Mouse (Mus musculus) mouse trophoblast stem cell (cell line): ENCODE measurements around the gene Tcl1b3.
"Not testable (repeated sequence)": the region's sequence is repeated elsewhere in the genome, so short reads cannot be mapped to it uniquely, and the experiment has no call there.

ENCODE experiments used
- in situ Hi-C, 2 experiments: fragments of 300-500 bp; cut with MseI, MboI; formaldehyde crosslinking; loops; 2 replicates in 1 of 2; 3 replicates in 1 of 2; pipeline ENCODE4 v1.15.1; 2025

The Tcl1b3 gene

DNA sequence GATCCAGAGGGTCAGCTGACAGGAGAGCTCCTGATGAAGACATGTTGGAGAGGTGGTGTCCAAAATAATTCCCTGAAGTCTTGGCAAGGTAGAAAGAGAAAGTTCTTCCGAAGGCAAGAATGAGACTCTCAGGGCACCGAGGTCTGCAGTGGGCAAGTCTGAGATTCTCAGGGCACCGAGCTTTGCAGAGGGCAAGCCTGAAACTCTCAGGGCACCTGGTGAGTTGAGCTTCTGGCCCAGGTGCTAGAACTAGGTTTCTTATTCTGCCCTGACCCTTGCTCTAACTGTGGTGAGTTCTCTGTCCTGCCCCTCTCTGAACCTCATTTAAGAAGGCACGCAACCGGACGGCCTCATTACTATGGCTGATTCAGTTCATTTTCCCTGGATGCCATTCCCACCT is at the start of gene Tcl1b3:
Tcl1b3 (plus strand) TSS at position 301 of the 400 bp plus-strand sequence.
- in situ Hi-C loops: not testable (repeated sequence)

DNA sequence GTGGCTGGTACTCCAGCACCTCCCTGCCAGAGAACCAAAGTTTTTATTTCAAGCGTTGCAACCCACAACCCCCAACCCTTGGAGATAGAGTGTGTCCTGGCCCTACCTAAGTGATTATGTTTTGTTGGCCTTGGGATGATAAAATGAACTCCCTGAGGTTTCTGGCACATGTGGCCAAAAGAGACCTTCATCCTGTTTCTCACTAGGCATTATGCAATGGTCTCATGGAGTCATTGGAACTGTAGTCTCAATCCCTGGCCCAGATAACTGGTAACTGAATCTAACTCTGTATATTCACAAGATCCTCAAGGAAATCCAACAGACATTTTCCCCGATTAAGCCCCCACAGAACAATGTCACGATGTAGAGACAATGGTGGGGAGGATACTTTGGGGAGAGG is 47.7 kb upstream of the Tcl1b3 start:
- in situ Hi-C loops: no loop called here

DNA sequence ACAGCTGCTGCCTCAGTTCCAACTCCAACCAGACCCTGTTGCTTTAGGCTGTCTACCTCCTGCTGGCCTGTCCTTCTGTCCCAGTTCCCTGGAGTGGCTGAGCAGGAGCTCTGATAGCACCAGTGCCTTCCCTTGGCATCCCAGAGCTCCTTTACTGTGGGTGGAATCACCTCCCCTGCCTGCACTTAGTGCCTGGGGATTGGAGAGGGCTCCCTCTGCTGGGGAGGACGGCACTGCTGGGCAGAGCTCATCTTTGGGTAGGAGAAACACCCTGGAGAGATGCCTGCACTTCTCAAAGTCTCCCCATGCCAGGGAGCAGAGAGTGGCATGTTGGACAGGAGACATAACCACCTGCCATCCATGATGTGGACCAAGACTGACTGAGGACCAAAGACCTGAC is 45.9 kb upstream of the Tcl1b3 start:
- in situ Hi-C loops: not testable (repeated sequence)

DNA sequence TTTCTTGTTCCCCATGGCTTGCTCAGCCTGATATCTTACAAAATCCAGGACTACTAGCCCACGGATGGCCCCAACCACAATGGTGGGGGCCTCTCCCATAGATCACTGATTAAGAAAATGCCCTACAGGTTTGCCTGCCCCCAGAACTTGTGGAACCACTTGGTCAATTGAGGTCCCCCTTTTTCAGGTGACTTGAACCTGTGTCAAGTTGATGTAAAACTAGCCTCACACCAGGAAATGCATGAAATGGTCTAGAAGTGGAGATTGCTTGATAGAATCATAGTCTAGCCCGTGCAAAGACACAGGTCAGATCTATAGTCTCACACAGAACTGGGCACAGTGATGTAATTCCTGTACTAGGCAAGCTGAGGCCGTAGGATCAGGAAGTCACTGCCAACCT is 45.1 kb upstream of the Tcl1b3 start, which contains the start of gene Tcl1b2:
Tcl1b2 (plus strand) TSS at position 301 of the 400 bp plus-strand sequence.
- in situ Hi-C loops: no loop called here

DNA sequence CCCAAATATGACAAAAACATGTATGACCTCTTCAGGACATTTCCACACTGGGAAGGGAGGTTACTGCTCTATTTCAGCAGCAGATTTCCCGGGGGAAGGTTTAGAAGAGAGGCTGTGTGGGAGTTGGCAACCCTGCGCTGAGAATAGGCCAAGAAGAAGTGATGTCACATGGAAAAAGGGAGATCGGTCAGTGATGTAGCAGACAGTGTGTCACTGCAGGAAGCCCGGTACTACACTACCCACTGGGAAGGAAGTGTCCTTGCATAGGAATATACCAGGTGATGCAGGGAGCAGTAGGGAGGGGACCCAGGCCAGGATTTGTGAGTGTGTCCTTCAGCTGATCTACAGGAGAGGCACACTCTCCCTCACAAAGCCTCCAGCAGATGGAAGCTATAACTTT is 35.6 kb upstream of the Tcl1b3 start:
- in situ Hi-C loops: not testable (repeated sequence)

DNA sequence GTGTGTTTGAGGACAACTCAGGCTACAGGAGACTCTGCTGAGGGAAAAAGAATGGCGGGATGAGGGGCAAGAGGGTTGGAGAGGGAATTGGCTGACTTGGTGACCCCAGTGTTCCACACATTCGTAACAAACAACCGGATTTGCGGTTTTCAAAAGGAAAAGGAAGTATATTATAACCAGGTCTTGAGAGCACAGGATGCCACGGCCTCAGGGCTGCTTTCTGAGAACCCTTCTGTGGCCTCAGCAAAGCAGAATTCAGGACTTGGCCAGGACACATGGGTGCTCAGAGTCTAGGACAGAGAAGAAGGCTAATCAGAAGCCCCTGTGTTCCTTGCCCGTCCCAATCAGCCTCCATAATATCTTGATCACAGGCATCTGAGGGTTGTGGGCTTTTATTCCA is 32.0 kb upstream of the Tcl1b3 start:
- in situ Hi-C loops: no loop called here

DNA sequence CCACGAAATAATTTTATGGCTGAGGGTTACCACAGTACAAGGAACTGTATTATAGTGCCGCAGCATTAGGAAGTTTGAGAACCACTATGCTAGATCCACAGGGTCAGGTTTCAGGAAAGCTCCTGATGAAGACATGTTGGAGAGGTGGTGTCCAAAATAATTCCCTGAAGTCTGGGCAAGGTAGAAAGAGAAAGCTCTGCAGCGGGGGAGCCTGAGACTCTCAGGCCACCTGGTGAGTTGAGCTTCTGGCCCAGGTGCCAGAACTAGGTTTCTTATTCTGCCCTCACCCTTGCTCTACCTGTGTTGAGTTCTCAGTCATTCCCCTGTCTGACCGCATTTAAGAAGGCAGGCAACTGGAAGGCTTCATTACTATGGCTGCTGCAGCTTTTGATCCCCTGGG is 31.5 kb upstream of the Tcl1b3 start, which contains the start of gene Tcl1b1:
Tcl1b1 (plus strand) TSS at position 301 of the 400 bp plus-strand sequence.
- in situ Hi-C loops: no loop called here

DNA sequence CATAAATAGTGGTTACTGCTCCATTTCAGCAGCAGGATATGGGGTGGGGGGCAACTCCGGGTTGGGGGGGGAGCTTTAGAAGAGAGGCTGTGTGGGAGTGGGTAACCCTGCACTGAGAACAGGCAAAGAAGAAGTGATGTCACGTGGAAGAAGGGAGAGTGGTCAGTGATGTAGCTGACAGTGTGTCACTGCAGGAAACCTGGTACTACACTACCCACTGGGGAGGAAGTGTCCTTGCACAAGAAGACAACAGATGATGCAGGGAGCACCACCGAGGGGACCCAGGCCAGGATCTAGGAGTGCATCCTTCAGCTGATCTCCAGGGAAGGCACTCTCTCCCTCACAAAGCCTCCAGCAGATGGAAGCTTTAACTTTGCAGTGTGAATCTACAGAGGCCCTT is 24.1 kb upstream of the Tcl1b3 start:
- in situ Hi-C loops: no loop called here

DNA sequence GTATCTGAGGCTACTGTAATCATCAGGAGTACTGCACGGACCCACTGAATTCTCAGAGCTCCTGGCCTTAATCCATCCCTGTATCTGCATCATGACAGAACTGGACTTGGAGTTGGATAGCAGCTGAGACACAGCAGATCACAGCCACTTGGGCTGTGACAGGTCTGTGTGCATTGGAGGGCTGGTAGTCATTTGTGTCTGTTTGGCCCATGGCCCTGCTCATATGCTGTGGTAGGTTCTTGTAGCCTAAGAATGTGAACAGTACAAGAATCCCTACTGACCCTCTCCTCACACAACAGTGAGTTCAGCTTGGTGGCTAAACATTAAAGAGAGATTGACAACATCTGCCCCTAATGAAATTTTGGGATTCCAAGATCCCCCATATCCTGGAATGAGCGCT is 17.5 kb upstream of the Tcl1b3 start:
- in situ Hi-C loops: no loop called here

DNA sequence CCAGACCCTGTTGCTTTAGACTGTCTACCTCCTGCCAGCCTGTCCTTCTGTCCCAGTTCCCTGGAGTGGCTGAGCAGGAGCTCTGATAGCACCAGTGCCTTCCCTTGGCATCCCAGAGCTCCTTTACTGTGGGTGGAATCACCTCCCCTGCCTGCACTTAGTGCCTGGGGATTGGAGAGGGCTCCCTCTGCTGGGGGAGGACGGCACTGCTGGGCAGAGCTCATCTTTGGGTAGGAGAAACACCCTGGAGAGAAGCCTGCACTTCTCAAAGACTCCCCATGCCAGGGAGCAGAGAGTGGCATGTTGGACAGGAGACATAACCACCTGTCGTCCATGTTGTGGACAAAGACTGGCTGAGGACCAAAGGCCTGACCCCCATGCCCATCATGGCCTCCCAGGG is 16.5 kb upstream of the Tcl1b3 start:
- in situ Hi-C loops: not testable (repeated sequence)

DNA sequence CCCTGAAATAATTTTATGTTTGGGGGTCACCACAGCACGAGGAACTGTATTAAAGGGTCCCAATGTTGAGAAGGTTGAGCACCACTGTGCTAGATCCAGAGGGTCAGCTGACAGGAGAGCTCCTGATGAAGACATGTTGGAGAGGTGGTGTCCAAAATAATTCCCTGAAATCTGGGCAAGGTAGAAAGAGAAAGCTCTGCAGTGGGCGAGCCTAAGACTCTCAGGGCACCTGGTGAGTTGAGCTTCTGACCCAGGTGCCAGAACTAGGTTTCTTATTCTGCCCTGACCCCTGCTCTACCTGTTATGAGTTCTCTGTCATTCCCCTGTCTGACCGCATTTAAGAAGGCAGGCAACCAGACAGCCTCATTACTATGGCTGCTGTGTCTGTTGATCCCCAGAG is 14.8 kb upstream of the Tcl1b3 start, which contains the start of gene Tcl1b5:
Tcl1b5 (plus strand) TSS at position 301 of the 400 bp plus-strand sequence.
- in situ Hi-C loops: not testable (repeated sequence)

DNA sequence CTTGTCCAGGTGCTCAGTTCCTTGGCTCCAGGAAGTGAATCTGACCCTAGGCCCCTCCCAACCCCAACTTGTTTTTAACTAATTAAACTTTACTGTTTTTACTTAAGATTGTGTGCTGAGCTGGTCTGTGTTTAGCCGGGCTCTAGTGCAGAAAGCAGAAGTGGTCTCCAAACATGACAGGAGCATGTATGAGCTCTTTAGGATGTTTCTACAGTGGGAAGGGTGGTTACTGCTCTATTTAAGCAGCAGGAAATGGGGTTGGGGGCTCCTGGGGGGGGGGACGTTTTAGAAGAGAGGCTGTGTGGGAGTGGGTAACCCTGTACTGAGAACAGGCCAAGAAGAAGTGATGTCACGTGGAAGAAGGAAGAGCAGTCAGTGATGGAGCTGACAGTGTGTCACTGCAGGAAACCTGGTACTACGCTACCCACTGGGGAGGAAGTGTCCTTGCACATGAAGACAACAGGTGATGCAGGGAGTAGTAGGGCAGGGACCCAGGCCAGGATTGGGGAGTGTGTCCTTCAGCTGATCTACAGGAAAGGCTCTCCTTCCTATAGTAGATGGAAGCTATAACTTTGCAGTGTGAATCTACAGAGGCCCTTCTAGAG is 9.7 kb upstream of the Tcl1b3 start:
- in situ Hi-C loops: not testable (repeated sequence)

DNA sequence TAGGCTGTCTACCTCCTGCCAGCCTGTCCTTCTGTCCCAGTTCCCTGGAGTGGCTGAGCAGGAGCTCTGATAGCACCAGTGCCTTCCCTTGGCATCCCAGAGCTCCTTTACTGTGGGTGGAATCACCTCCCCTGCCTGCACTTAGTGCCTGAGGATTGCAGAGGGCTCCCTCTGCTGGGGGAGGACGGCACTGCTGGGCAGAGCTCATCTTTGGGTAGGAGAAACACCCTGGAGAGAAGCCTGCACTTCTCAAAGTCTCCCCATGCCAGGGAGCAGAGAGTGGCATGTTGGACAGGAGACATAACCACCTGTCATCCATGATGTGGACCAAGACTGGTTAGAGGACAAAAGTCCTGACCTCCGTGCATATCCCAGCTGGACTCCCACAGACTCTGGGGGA is 1.9 kb upstream of the Tcl1b3 start:
- in situ Hi-C loops: not testable (repeated sequence)

DNA sequence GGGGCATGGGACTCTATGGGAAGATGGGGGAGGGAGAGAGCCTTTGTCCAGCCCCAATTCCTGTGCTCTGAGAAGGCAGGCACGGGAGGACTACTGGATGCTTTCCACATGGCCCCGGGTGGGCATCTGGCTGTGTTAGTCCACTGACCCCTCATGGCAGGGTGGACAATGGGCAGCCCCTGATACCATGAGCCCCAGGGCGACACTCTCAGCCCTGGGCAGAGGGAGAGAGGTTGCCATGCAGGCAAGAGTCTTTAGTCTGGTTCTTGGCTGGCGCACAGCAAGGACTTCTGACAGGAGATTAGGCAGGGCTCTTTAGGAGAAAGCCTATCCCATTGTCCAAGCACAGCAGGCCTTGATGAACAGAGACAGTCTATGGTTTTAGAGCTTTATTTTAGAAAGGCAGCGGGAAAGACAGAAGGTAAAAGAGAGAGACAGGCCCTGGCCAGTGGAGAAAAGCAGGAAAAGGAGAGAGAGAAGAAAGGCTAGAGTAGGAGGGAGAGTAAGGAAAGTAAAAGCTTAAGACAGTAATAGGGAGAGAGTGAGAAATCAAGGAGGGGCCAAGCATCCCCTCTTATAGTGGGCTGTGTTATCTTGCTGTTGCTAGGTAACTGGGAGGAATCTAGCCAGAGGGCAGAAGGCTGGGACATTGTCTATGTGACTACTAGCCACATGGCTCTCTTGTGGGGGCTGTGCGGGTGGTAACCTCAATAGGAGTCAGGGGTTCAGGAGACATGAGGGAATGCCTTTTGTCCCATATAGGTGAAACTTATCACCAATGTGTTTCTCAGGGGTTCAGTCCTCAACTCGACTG is 9.0 kb downstream of the Tcl1b3 start:
- in situ Hi-C loops: not testable (repeated sequence)

DNA sequence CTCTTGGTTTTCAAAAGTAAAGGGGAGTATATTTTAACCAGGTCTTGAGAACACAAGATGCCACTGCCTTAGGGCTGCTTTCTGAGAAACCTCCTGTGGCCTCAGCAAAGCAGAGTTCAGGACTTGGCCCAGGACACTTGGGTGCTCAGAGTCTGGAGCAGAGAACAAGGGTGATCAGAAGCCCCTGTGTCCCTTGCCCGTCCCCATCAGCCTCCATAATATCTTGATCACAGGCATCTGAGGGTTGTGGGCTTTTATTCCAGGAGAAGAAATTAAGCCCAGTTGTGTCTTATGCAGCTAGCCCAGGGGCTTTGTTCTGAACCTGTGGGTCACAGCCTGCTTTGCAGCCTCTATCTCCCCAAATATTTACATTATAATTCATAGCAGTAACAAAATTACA is 10.8 kb downstream of the Tcl1b3 start, which contains the start of gene Tcl1b4:
Tcl1b4 (plus strand) TSS at position 301 of the 400 bp plus-strand sequence.
- in situ Hi-C loops: not testable (repeated sequence)

DNA sequence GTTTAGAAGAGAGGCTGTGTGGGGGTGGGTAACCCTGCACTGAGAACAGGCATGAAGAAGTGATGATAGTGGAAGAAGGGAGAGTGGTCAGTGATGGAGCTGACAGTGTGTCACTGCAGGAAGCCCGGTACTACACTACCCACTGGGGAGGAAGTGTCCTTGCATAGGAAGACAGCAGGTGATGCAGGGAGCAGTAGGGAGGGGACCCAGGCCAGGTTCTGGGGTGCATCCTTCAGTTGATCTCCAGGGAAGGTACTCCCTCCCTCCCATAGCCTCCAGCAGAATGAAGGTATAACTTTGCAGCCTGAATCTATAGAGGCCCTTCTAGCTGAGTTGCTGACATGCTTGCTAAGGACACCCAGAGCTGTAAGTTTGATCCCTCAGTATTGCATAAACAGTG is 16.2 kb downstream of the Tcl1b3 start:
- in situ Hi-C loops: no loop called here

DNA sequence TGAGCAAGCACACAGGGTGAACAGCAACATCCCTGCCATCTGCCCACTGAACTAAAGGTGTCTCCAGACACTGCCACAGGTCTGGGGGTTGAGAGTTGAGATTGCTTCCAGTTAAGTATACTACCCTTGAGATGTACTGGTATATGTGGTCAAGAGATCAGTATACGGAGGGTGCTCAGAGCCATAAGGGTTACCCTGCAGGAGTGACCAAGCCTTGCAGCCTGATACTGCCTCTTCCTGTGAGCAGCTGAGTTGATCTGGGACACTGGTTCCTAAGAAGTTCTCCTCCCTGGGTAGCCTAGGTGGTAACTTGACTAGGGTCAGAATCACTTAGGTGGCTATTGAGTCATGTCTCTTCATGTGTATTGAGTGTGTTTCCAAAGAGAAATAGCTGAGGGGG is 17.6 kb downstream of the Tcl1b3 start:
- in situ Hi-C loops: no loop called here

DNA sequence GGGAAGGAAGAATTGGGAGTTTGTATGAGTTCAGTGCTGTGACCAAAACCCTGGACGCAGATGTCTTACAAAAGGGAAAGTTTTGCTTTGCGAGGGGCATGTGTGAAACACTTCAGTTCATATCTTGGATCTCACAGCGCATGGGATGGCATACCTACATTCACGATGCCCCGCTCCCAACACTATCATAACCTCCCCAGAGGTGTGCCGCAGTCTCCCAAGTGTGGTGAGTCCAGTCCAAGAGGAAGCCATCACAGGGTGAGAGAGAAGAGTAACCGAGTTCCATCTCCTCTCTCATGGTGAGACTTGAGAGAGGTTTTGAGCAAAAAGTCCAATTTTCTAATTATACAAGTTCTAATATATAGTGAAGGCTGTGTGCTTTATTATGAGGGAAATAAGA is 18.4 kb downstream of the Tcl1b3 start:
- in situ Hi-C loops: no loop called here

DNA sequence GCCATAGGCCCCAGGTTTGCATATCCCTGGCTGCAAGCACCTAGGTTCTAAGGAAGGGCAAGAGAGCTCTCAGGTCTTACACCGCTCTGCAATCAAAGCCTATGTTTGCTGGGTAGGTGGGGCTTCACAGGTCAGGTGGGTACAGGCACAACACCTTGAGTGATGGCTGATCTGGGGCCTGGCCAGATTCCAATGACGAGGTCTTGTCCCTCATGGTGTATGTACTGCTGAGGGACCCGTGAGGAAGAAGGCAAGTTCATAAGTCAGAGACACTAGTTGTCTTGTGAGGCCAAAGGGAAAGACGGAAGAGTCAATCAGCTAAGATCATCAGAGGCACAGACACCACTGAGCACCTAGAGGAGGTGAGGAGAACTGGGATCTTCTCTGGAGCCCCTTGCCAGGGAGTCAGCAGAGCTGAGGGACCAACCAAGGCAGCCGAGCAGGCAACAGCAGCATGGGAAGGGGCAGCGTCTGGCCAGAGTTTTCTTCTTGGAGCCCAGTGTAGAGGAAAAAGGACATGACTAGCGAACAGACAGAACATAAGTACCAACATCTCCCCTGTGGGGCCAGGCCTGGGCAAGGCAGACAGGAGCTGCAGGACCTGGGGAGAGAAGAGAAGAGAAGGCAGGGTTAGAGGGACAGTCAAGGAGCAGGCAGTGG is 26.4 kb downstream of the Tcl1b3 start:
- in situ Hi-C loops: no loop called here

DNA sequence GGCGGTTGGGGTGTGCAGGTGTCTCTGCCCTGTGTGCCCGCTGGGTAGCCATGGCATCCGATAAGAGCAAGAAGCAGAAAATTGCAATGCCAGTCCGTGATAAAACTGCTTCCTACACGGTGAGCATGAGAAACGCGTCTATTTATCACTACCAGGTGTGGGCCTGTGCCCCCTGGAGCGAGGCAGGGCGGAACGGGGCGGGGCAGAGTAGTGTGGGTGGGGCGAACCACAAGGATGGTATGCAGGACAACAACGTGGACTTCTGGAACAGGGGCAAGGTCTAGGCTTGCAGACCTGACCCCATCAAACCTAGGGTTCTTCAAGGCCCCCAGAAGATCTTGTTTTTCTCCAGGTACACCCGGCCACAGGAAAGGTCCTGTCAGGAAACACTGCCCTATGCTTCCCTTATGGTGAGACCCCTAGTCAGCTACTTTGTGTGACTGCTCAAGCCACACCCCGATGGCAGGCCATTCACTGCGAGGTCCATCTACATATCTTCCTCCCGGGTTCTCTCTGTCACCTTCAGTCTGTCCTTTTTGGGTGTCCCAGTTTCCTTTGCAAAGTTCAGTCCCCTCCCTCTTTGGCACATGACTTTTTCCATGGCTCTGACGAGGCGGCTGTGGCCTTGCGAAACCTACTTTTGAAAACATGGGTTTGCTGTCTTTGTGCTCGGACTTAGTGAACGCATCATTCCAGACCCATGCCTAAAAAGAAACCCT is 31.9 kb downstream of the Tcl1b3 start, which contains the start of gene Tcl1:
Tcl1 (minus strand) TSS at position 193 of the 719 bp plus-strand sequence.
- in situ Hi-C loops: no loop called here

DNA sequence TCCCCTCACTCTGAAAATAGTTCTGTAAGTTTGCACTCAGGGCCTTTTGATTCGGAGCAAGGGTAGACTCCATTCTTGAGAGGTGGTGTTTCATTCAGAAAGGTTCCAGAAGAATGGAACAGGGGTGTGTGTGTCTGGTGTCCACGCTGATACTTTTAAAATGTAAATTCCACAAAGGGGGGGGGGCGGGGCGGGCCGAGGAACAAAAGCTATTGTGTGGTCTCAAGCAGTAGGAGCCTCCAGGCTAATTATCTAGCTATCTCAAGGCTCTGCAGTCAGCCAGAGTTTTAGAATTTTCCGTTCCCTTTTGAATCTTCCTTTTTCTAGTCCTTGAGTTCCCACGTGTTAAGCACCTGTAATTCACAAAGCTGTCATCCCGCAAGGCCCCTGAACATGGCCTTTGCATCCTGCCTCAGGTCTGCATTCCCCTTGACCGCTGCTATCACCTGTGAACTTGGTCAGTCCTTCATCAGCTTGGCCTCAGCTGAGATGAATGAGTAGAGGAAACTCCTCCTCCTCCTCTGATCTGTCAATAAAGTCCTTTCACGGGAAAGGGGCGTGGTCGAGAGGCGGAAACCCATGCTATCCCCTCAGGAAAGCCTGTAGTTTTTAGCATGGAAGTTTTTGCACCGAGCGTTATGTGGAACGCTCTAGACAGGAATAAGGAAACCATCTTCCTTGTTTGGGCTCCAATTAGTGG is 33.9 kb downstream of the Tcl1b3 start:
- in situ Hi-C loops: no loop called here
